Mouse (Mus musculus): ENCODE results near the gene Itga11.
"Not testable (repeated sequence)": the region's sequence is repeated elsewhere in the genome, so short reads cannot be mapped to it uniquely, and the experiment has no call there.

Gene Itga11

DNA sequence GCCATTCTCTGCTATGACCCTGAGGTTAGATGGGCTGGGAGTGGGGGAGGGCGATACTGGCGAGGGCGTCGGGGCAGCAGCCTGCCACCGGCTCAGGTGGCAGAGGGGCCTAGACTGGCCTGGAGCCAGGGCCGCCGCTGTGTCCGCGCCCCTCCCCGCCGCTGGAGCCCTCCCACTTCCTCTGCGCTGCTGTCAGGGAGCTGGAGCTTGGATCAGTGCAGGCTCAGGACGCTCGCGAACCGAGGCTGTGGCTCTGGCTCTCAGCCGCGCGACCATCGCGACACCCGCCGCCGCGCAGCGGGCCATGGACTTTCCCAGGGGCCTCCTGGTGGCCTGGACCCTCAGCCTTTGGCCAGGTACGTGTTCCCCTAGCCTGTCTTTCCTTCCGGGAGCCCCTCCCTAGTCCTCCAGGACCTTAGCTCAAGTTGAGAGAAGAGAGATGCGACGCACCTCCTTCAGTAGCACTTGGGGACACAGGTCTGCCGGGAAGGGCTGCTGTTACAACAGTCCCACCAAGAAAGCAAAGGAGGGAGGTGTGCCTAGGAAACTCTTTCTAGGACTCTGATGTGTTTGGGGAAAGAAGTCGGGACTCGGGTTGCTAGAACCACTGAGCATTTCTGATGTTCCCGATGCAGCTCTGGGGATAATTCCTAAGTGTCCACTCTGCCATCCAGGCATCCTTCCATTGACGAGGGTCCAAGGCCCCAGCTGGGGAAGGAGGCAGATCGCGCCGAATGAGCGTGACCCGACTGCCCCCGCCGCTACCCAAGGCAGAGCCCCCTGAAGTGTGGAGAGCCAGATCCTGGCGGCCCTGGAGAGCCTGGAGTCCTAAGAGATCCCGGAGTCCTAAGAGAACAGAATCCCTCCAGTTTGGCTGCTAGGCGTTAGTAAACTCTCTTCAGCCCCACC is at the start of gene Itga11:
Gene Itga11 (plus strand): TSS at position 186 of the 909 bp plus-strand sequence.
- peak; percentile 24 to 35 for DNase-seq

- peak; percentile 77 to 81 for DNase-seq
Observed at GRCm38 (mm10) chr9:62630631-62631240, 46.9 kb upstream of the Itga11 start.

DNA sequence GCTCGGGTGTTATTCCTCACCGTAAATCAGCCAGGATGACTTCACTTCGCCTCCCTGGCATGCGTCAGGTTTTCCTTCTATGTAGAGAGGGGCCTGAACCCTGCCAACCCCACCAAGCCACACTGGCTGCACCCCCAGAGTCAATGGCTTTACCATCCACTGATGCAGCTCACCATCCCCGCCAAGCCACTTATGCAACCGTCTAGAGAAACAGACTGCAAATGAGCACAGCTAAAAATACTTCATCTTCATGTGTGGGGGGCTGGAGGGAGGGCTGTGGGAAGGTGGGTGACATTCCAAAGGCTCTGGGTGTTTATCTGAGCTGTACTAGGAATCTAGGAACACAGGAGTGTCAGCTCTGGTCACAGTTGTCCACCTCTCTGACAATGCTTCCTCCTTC is 45.2 kb upstream of the Itga11 start:
- peak in 1 of 2 experiments; percentile 15 for DNase-seq

GRCm38 (mm10) chr9:62638045-62638444 is 39.6 kb upstream of the Itga11 start:
- no peak for DNase-seq

DNA sequence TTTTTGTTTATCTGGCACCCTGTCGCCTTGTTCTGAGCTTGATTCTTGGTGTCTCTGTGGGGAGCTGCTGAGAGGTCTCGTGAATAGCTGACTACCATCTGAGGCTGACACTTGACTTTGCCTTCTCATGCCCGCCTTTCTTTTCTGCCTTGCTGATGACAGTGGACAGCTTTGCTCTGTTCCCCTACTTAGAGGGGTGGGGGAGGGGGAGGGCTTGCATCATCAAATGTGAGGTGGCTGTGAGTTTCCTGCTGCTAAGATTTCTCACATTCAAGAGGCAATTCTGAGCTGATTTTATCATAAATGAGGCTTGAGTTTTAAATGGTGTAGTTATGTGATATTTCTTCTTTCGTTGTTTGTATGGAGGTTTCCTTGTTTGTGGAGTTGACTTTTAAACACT is 37.9 kb upstream of the Itga11 start:
- no peak for DNase-seq

- no peak for DNase-seq
Observed at GRCm38 (mm10) chr9:62640188-62640587, 37.4 kb upstream of the Itga11 start.

DNA sequence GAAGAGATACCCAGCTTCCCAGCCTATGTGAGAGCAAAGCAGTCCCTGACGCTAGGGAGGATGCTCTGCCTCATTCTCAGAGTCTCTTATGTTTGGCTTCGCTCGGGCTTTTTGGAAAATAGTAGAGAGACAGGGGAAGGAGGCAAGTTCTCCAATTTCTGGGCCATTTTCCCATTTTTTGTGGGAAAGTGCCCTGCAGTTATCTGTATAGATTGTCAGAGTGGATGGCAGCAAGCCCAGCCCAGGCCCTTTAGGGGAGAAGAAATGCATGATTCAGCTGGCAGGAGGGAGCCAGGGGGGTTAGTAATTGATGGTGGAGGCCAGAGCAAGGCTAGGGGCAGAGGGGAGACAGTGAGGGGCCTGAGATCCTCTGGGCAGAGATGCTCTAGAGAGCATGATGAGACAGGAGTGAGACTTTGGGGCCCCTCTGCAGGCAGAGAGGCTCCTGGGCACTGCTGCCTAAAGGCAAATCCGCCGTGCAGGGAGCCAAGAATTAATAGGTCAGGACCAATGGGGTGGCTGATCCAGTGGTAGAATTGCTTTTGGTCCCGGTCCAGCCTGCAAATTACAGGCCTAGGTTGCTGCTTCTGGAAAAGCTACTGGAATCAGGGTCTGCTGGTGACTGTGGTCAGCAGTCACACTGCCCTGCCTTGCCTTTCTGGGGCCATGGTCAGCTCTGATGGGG is 31.8 kb upstream of the Itga11 start:
- DNase-seq: peak; percentile 15 to 35

- DNase-seq: no peak
Observed at GRCm38 (mm10) chr9:62646721-62647183, 30.9 kb upstream of the Itga11 start.

DNA sequence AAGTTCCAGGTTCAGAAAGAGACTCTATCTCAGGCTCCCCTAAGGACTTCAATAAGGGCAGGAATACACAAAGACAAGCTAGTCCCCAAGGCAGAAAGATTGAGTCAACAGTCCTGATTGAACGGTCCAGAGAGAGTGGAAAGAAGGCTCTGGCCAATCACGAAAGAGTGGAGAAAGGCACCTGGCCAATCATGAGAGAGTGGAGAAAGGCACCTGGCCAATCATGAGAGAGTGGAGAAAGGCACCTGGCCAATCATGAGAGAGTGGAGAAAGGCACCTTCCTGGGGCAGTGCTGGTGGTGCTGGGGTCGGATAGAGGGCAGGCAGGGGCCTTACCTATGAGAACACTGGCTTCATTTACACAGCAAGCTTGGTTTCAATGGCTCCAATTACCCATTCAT is 28.2 kb upstream of the Itga11 start:
- DNase-seq: no peak

GRCm38 (mm10) chr9:62650764-62651163 is 26.9 kb upstream of the Itga11 start:
- no peak for DNase-seq

- no peak for DNase-seq
Observed at GRCm38 (mm10) chr9:62654336-62654735, 23.3 kb upstream of the Itga11 start.

- no peak for DNase-seq
Observed at GRCm38 (mm10) chr9:62658016-62658415, 19.6 kb upstream of the Itga11 start.

DNA sequence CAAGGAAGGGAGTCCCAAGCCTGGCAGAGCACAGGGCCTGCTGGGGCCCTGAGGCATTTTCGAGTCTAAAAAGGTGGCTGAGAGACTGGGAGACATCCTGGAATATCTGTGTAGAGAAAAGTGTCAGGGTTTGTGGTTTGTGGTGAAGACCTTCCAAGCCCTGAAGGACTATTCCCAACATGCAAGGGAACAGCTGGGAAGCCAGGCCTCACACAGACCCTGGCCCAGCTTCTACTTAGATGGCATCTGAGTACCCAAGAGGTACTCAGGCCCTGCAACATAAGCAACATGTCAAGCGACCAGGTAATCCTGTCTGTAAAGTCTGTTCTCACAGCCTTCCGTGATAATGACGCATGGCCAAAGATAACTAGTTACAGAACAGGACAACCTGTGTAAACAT is 18.6 kb upstream of the Itga11 start:
- no peak for DNase-seq

DNA sequence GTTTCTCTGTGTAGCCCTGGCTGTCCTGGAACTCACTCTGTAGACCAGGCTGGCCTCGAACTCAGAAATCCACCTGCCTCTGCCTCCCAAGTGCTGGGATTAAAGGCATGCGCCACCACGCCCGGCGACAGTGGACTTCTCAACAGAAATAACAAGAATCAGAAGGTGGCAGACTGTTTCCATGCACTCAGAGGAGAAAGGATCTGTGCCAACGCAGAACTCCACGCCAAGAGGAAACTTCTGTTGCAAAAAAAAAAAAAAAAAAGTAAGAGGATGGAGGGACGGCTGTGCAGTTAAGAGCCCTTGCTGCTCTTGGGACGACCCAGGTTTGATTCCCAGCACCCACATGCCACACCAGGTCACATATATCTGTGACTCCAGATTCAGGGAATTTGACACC is 16.7 kb upstream of the Itga11 start:
- not testable (repeated sequence) for DNase-seq

DNA sequence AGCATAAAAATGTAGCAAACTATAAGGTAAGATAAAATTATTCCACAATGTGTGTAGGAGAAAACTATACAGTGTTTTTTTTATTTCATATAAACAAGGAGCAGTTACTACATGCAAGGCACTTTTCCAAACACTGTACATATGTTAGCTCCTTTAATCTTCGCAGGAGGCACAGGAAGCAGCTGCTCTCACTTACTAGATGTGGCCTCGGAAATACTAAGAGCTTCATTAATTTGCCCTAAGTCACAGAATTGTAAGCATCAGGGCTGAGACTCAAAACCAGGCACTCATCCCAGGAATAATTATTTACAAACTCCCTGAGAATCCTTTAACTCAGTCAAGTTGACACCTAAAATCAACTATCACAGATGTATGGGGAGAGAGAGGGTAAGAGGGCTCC is 14.2 kb upstream of the Itga11 start:
- DNase-seq: no peak

- DNase-seq: peak; percentile 12 to 30
Observed at GRCm38 (mm10) chr9:62664115-62664725, 13.4 kb upstream of the Itga11 start.

DNA sequence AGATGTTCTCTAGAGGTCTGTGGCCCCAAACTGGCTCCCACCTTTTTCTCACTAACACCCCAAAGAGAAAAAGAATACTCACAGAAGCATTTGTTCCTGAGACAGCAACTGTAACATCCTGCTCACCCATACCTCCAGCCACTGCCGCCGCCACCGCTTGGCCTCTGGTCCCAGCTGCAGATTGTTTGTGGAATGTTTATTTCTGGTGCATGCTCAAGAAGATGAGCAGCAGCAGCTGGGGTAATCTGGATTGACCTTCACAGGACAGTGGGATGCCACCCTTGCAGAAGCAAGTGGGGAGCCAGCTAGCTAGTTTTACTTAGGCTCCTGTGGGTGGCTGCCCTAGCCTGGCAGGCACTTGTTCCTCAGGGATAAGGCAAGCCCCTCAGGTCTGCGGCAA is 11.7 kb upstream of the Itga11 start:
- DNase-seq: no peak

DNA sequence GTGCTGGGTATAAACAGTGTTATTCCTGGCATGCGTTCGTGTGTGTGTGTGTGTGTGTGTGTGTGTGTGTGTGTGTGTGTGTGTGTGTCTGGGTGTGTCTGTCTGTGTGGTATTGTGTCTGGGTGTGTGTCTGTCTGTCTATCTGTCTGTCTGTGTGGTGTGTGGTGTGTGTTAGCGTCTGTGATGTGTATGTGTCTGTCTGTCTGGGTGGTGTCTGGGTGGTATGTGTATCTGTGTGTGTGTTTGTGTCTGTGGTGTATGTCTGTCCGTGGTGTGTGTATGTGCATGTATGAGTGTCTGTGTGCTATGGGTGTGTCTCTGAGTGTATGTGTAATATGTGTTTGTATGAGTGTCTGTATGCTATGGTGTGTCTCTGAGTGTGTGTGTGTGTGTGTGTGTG is 9.1 kb upstream of the Itga11 start:
- DNase-seq: no peak

DNA sequence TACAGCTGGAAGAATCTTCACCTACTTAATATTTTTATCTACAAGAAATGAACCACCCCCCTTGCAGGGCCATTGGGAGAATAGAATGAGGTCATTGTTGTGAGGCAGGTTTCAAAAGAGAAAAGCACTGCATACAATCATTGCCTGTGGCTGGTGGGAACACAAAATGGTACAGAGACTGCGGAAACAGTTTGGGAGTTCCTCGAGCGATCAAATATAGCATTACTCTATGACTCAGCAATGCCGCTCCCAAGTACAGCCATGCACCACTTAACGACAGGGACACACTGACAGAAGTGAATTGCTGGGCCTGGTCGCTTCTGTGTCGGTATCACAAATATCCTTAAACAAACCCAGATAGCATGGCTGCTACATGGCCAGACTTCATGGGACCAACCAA is 4.4 kb upstream of the Itga11 start:
- DNase-seq: no peak

DNA sequence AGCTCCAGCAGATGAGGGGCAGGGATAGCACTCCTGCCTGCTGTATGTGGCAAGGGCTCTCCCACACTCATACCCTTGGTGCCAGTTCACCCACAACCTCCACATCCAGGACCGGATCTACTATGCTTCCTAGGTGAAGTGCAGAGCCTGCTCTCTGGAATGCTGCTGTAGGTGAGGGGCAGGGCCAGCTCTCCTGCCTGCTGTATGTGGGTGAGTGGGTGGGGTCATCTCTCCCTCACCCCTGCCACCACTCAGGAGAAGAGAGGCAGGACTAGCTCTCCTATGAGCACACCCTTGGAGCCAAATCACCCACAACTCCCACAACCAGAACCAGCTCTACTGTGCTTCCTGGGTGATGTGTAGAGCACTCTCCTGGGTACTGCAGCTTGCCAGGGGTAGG is 2.5 kb upstream of the Itga11 start:
- no peak for DNase-seq

DNA sequence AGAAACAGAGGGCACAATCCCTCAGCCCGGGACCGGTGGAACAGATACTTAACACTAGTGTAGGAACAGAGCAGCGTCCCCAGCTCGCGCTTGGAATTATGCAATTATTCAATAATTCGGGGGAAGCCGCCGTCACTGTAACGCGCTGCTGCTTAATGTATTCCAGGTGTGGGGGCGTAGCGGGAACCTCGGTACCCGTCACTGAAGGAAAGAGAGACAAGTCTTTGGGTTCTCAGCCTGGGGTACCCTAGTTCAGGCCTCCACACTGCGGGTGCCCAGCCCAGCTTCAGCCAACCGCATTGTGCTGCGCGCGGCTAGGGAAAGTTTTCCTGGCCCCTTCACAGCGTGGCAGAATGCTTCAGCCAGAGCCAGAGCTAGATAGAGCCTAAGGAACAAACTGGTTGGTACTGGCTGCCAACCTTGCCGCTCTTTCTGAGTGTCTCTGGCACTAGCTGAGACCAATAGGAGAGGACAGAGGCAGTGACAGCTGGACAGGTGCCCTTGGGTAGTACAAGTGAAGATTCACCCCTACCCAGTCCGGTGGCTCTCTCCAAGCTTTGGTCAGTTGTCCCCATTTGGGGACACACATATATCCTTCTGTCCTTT is 1.0 kb downstream of the Itga11 start:
- peak; percentile 12 to 17 for DNase-seq

DNA sequence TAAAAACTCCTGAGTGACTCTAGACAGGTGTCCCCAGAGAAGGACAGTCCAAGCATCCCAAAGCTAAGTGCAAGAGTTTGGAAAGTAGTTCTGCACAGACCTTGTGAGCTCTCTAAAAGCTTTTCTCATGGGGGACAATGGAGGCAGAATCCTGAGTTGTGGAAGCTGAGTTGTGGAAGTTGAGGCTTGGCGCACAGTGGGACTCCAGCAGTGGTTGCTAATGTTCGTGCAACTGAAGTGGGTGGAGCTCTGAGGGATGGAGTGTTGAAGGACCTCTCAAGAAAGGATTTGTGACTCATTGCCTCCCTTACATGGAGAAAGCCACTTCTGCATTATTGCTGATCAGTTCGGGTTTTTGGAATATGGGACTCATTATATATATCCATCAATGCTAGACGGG is 1.8 kb downstream of the Itga11 start:
- no peak for DNase-seq

GRCm38 (mm10) chr9:62684311-62684710 is 6.7 kb downstream of the Itga11 start:
- DNase-seq: no peak

Data from cerebellum, postnatal 14 days (tissue).